Mouse (Mus musculus) layer of hippocampus, adult 8-10 months (tissue): ENCODE measurements at regions not wholly inside any gene's neighbourhood (a gene's known extent, or its start where the extent isn't known, plus 50 kb on each side); places are given as distances from the start of the nearest gene placed in this dataset.
A peak's percentile ranks its signal among the peaks of the same experiment; 100 is the strongest.

Source experiments
- DNase-seq, 2 experiments: peaks; one replicate each; pipeline ENCODE4 v3.0.0; 2022; ENCODE audit warnings: low spot score in 2 of 2

DNA sequence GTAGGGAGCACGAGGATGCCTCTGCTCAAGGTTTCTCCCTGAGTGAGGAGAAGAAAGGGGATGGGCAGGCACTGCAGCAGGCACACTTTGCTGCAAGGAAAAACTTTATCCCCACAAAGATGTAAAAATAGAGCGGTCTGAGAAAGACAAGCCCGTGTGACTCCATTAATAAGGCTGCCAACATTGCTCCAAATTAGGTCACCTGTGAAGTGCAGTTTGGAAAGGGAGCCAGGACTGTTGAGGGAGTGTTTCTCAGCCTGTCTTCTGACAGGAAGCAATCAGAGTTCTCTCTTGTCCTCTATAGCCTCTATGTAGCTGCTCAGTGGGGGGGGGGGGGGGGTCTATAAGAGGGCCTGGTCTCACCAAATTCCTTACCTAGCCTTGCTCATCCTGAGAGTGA lies 51.0 kb downstream of the Gm10234 start:
- DNase-seq, result no peak

DNA sequence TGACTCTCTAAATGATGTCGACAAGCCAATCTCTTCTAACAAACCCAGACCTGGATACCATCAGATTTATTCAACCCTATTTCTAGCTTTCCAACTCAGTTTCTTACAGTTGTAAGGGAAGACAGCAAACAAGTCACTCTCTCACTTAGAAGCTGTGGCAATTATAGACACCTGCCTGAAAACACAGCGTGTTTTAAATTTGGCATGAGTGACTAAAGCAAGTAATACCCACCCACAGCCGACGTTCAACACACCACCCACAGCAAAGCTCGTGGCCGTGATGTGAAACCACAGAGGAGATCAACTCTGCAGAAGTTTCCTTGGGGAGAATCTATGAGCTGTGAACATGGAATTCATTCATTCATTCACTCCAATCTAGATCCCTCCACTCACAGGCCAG lies 52.4 kb downstream of the Gm10234 start:
- DNase-seq, result no peak

DNA sequence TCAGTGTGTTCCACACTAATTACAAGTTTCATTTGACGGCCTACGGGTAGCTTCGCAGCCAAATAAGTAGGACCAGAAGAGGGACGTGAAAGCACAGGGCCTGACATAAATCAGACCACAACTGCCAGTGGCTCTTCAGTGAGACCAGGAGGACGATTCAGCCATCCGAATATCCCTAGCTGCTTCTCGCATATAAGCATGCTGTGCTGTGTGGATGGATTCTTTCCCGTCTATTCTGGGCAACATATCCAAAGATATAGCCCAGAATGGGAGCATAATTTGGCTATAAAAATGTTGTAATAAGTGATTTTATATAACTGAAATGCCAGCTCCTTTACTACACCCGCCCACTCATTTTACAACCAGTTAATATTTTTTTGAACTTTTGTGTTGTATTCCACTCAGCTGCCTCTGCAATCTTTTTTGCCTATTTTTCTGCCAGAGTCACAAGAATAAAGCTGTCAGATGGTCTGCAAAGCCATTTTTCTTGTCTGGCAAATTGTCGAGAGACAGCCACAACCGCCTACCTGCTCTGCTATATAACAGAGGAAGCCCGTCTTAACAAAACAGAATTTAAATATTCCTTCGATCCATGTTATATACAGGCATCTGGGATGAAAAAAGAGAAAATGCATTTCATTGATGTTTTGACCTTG lies 55.8 kb downstream of the Gm10234 start:
- DNase-seq, result peak in 1 of 2 experiments; percentile 7

DNA sequence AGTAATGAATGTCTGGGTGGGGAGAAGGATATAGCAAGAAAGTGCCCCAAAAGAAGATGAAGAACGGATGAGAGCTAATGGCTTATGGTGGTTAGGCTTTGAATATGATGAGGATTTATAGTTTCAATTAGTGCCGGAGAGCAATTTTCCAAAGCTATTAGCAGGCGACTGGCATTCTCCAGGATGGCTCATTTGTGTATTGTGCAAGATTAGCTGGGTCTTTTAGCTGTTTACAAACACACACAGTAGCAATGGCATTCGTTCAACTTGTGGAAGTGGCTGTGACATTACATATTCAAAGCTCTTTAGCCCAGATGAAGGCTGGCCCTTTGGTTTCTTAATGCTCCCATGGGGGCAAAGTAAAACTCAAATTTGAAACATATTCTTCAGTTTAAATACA lies 56.4 kb downstream of the Gm10234 start:
- DNase-seq, result no peak
